Mouse (Mus musculus): ENCODE measurements around the gene Haao.
"Not testable (repeated sequence)": the region's sequence is repeated elsewhere in the genome, so short reads cannot be mapped to it uniquely, and the experiment has no call there.

Haao gene

DNA sequence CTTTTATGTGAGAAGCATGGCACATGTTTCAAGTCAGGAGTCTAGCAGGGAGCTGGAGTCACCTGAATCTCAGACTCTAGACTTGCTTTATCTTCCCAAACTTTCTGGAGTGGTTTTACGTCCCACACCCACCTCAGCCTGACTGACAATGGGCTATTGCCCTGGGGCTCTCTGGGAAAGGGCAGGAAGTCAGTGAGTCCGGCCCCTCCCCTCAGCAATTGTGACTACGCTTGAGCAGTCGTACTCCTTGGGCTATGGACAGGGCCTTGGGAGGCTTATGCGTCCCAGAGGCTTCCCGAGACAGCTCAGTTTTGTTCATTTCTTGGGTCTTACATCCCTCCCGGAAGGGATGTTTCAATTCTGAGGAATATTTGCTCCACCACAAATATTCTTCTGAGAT is 17.6 kb upstream of the Haao start:
- no peak for DNase-seq (ENCODE audit: low spot score)

DNA sequence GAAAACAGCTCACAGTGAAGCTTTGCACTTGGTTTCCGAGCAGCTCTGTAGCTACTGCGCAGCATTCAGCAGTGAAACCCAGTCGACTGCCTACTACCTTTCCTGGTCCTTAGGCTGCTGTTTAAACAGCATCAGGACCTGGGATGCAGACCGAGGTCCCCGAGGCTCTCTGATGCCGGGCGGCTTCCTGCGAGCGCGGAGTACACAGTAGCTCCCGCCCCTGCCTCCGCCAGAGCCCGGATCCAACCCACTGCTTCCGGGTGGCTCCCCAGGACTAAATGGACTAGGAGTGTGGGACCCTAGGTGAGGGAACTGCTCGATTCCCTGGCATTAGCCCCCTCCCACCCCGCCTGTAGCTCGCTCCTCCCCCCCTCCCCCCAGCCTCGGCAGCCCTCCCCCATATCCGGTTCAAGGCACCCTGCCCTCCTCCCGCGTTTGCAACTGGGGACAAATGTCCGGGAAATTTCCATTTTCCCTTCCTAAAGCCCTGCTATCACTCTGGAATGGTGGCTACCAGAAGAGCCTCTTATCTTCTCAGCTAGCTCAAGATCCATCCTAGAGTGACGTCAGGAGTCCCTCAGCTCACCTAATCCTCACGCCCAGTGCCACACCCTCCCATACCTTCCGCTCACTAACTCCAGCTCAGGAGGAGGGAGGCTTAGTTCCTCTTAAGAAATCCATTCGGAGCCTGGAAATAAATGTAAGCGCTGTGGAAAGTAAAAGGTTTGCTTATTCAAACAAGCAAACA is 14.5 kb upstream of the Haao start:
- DNase-seq (ENCODE audit: low spot score), result no peak

DNA sequence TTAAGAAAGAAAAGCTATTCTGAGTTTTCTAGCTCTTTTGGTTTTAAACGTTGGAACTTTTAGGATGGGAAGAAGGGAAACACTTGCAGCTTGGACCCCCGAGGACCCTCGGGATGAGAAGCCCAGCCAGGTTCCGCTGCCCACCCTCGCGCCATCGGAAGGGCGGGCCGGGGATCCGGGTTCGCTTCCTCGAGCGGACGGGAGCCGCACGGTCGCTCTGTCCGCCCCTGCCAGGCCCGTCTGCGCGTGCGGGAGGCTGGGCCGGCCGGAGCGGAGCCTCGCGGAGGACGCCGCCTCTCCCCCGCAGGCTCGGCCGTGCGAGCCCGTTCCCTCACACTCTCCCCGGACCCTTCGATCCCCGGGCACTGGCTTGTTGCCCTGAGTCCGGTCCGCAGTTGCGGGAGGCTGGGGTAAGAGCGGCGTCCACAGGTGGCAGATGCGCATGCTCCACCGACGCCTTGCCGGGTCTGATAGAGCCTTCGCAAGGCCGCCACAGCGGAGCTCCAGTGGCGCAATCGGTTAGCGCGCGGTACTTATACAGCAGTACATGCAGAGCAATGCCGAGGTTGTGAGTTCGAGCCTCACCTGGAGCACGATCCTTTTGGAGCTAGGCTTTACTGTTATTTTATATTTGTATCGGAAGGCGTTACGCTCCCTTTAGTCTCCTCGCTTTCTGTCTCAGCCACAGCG is 13.8 kb upstream of the Haao start:
- peak; percentile 89 for DNase-seq (ENCODE audit: low spot score)

DNA sequence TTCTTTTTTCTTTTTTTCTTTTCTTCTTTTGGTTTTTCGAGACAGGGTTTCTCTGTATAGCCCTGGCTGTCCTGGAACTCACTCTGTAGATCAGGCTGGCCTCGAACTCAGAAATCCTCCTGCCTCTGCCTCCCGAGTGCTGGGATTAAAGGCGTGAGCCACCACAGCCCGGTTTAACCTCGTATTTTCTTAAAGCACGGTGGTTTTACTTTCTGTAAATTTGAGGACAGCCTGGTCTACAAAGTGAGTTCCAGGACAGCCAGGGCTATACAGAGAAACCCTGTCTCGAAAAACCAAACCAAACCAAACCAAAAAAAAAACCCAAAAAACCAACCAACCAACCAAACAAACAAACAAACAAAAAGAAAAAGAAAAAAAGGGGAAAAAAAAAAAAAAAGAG is 13.2 kb upstream of the Haao start:
- not testable (repeated sequence) for DNase-seq (ENCODE audit: low spot score)

DNA sequence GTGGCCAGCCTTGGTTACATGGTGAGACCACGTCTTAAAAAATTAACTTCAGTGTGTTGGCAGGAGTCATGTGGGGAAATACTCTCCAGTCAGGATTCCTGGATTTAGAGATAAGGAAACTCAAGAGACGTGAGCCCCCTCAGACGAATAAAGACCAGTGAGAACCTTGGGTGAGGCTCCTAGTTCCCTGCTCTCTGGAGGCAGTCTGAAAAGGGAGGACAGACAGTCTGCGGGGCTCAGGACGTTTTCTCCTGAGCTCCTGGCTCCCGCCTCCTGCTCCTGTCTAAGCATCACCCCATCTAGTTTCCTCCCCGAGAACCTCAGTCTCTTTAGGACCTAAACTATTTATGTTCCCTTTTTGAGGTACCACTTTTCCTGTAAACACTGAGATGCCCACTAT is 12.5 kb upstream of the Haao start:
- DNase-seq (ENCODE audit: low spot score), result no peak

DNA sequence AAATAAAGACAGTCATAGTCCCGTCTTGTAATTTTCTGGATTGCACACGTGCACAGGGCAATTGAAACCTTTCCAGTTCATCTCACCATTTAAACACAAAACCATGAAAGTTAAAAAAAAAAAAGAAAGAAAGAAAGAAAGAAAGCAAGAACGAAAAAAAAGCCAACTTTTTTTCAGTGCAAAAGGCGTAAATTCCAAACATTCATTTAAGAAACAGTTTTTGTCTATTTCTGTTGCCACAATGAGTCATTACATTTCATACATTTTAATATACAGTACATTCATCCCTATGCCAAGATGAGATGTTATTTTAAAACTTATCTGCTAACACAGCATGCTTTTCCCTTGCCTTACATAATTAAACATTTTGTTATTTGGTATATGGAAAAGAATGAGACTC is 11.9 kb upstream of the Haao start:
- DNase-seq (ENCODE audit: low spot score), result no peak

DNA sequence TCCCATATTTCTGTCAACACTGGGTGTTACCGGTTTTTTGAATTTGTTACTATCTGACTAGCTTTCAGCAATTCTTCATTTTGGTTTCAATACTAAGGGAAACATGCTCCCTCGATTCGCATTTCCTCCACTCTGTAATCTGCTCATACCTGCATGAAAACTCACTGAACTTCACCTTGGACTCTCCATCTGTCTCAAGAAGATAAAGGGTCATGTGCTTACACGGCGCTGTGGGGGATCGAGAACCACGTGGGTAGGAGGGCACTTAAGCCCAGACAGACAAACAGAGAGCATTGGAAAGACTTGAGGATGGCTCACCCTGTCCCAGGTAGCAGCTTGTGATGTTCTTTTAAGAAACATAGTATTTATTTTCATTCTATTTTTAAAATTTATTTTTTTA is 10.7 kb upstream of the Haao start:
- DNase-seq (ENCODE audit: low spot score), result no peak

DNA sequence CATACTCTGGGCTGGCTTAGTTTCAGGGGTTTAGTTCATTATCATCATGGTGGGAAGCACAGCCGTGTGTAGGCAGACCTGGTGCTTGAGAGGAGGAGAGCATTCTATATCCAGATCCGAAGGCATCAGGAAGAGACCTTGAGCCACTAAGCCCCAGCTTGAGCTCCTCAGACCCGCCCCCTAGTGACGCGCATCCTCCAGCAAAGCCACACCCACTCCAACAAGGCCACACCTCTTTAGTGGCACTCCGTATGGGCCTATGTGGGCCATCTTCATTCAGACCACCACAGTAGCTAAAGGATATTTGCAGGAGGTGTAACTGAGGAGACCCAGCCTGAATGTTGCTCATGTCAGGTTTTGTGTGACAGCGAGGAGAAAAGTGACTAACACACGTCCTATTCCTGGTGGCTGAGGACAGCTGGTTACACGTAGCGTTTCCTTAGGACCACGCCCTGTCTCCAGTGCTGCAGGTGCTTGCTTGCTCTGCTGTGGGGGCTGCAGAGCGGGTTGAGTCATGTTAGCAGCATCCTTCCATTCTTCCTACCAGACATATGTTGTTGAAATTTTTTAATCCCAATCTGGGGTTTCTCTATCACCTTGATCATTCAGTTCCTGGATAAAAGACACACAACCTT is 6.6 kb upstream of the Haao start:
- no peak for DNase-seq (ENCODE audit: low spot score)

DNA sequence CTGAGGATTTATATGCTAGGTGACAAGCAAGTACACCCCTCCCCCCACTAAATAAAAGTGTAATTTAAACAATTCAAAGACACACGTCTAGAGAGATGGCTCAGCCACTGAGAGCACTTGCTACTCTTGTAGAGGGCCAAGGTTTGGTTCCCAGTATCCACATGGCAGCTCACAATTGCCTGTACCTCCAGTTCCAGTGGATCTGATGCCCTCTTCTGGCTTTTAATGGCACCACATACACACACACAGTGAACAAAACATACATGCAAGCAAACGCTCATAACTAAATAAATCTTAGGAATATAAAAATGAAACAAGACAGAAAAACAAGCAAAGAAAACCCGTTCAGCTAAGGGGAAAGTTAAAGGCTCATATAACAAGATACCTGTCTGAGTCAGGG is 6.1 kb upstream of the Haao start:
- DNase-seq (ENCODE audit: low spot score), result no peak

DNA sequence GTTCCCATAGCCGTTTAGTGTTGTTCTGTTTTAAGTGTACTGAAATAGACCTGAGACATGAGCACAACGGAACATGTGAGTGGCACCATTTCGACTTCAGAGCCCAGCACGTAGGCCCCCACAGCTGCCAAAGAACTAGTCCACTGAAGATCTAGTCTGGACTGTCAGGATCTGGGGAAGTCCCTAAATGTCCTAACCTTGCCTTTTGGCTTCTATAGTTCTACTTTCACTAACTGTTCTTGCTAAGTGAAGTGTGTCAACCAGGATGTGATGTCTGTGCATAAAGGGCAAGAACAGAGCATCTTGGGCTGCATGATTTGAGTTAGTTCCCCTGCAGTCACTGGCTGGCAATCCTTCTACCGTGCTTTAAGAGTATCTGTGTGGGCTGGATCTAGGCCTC is 3.1 kb upstream of the Haao start:
- DNase-seq (ENCODE audit: low spot score), result no peak

DNA sequence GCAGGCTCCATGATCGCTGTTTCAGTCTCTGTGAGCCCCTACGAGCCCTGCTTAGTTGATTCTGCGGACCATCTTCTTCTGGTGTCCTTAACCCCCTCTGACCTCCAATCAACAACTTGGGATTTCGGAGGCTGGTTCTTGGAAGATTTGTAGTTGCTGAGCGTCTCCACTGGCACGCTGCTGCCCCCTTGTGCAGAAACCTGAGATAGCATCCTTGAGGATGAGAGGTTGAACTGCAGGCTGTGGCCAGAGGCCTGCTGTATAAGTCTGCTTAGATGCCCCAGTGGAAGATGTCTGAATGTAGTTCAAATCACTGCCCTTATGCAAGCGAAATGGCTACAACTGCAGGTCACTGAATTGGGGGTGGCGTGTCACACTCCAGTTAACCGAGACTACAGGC is 2.7 kb upstream of the Haao start:
- DNase-seq (ENCODE audit: low spot score), result peak; percentile 71

DNA sequence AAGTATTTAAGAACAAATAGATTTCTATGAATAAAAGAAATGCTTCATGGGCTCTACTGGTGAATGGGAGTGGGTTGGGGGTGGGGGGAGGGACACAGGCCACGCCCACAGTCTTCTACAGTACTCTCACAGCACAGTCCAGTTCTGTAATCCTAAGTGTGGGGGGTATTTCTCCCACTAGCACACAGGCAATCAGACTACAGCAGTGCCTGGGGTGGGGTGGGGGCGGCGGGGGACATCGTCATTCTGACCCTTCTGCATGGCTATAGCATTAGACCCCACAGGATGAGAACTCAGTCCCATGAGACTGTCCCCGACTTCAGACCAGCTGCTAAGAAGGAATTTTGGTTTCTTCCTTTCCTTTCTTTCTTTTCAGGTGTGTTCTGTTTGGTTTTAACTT is 2.0 kb upstream of the Haao start:
- no peak for DNase-seq (ENCODE audit: low spot score)

DNA sequence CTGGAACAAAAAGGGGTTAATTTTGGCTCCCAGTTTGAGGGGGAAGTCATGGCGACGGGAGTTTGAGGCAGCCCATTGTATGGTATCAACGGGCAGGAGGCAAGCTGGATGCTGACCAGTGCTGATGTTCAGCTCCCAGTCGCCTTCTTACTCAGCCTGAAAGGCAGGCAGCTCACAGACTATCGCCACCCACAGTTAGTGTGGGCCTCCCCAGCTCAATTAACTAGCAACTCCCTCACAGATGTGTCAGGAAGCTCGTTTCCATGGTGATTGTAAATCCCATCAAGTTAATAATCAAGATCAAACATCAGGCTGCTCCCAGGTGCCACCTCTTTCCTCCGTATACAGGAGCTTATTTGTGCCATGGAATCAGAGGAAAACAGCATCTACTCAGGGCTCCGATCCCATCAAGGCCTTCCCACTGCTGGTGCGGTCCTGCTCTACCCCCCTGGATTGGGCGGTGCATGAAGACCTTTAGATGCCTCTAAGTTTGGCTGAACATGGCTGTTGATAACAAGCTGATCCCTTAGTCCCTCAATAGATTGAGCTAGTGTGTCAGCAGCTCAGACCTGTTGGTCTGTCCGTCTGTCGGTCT is 1.4 kb upstream of the Haao start:
- no peak for DNase-seq (ENCODE audit: low spot score)

DNA sequence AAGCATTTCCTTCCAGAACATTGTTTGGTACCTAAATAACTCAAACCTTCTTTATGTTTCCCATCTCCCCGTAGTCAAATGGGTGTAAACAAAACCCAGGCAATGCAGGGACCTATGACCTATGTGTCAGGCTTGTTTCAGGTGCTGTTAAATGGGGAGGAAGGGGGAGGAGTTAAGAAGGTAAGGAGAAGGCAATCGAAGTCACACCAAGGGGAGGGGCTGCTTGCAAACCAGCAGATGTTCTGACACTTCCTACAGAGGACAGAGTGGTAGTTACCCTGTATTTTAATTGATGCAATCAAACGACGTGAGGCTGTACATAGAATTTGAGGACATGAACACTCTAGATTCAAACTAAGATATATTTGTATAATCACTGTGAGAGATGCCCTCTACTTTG is 719 bp upstream of the Haao start:
- DNase-seq (ENCODE audit: low spot score), result no peak

DNA sequence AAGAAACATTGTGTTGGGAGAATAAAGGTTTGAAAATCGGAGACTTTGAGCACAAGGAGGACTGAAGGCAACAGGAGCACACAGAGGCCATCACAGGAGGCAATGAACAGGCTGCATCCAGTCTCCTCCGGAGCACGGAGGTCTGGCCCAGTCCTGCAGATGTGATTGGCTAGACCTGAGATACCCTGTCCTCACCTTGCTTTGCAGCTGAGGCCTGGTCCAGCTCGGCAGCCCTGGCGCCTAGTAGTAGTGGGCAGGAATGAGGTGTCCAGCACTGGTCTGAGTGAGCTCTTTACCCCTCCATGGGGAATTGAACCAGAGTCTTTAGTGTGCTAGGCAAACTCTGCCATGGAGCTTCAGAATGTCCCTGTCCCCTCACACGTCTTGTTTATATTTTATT is 663 bp downstream of the Haao start:
- DNase-seq (ENCODE audit: low spot score), result no peak

DNA sequence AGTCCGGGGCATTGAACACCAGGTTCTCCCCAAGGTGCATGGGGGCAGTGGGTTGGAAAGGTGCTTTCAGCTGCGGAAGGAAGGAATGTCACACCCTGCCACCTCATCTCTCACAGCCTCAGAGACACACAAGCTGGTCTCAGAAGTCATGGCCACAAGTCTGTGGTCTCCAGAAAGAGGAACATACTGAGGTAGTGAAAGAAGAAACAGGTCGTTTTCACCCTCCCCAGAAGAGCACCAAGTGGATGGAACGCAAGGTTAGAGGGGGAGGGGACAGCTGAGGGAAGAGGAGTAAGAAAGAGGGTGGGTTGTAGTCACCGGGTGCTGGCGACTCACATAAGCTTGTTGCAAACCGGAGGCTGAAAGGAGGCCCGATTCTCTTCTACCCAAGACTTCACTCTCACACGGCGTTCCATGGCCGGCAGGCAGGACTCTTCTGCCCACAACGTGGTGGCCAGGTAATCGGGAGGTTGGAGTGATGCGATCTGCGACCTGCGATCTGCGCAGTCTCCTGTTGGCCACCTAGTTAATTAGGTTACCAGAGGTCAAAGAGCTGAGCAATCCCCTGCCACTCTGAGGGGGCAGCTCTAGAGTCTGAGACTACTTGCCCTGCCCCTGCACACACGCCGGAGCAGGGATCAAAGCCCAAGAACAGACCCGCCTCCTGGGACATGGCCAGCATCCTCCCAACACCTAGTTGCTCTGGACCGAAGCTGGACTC is 1.3 kb downstream of the Haao start:
- DNase-seq (ENCODE audit: low spot score), result no peak

DNA sequence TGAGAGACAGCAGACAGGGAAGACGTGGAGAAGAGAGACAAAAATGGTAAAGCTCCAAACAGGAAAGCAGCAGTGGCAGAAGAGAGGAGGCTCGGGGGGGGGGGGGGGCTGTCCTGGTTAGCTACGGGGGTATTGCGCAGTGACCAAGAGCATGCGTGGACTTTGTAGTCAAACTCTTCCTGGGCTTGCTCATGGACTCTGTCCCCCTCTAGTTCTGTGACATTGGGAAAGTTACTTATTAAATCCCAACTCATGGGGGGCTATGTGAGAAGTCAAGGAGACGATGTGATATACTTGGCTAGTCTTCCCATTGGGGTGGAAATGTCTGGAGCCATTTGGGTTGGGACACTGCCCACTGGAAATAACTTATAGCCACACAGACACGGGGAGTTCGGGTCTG is 2.2 kb downstream of the Haao start:
- no peak for DNase-seq (ENCODE audit: low spot score)

DNA sequence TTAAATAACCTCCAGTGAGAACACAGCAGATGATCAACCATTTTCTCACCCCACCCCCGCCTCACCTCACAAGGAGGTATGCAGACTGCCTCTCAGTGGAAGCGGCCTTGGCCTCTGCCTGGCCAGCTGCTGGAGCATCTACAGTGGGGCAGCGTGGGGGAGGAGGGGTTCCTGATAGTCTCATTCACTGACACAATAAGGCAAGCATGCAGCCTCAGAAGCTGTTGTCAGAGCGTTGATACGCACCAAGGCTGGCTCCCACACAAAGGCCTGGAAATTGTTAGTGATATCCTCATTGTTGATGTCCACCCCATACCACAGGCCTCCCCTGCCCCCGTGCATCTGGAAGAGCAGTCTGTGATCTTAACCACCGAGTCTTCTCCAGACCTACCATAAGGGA is 4.0 kb downstream of the Haao start:
- DNase-seq (ENCODE audit: low spot score), result no peak

DNA sequence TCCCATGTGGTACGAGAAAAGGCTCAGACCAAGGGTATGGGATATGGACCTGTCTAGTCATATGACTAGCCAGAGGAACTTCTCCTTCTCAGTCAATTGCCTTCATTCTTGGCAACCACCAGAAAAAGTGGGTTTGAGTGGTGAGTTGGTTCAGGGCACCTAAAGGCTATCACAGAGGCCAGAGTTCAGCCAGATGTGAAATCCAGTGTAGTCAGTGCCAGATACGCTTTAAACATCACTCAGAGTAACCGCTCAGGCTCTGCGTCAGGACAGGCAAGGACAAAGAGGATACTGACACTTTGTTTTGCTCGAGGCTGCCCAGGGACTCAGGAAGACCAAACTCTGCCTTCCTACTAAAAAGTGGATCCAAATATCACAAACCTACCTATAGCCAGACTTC is 6.8 kb downstream of the Haao start:
- no peak for DNase-seq (ENCODE audit: low spot score)

DNA sequence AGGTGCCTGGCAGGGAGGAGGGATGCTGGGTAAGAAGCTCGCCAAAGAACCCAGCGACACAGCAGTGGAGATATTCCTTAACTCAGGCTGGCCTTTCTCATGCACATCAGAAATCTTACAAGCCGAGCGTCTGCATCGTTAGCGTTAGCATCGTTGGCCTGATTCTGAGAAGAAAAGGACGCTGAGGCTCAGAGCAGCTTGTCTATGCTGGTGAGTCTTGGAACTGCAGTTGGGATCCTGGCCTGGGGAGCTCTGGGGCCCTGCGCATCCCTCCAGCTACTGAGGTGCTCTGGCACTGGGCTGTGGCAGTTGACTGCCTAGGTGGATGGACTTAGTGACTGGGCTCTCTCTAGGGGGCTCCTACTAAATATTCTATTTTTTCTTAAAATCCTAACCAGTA is 8.6 kb downstream of the Haao start:
- no peak for DNase-seq (ENCODE audit: low spot score)

DNA sequence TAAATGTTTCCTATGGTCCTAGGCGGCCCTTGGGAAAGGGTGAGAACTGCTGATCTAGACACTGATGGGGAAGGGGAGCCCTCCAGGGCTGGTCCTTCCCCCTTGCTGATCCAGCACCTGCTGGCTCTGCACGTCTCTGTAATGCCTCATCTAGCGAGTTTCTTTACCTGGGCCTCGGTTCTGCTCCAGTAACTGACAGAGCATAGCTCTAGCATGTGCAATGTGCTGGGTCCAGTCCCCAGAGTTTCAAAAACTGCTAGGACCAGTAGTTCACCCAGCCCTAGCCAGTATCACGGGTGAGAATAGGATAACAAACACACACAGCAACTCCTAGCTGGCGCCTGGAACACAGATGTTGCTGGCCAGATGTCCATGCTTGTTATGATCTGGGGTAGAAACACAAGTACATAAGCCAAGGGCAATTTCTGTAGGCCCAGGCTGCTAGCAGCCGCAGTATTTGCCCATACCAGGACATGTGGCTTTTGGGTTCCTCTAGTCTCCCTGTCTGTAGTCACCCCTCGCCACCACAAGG is 10.0 kb downstream of the Haao start:
- DNase-seq (ENCODE audit: low spot score), result no peak

DNA sequence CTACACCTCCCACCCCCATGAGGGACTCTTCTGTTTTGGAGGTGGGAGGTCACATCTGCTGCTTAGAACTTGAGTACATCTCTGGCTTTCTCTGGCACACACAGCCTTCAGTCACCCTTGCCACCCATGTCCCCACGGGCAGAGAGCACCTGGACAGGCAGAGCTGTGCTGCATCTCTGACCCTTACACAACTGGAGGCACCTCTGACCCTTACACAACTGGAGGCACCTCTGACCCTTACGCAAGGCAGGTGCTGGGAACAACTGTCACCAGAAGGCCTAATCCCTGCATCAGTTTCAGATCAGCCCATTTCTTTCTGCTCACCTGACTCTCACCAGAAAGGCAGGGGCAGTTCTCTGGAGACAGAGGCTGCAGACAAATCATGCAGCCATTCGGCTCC is 11.7 kb downstream of the Haao start:
- DNase-seq (ENCODE audit: low spot score), result no peak

Measured in urinary bladder, postnatal 10 days (tissue).